Mouse (Mus musculus): ENCODE data around the gene Bahcc1. TPM values are rescaled to one million over a fixed set of nuclear protein-coding genes. Genes with fewer than 3 reads are reported as not detected.

Bahcc1 gene
- total RNA-seq, 2 experiments from 2014 or later = 3.2 to 4.7 TPM

GRCm38 (mm10) chr11:120298441-120299141 lies 65.8 kb downstream of the Bahcc1 start:
- DNase-seq = no peak

DNA sequence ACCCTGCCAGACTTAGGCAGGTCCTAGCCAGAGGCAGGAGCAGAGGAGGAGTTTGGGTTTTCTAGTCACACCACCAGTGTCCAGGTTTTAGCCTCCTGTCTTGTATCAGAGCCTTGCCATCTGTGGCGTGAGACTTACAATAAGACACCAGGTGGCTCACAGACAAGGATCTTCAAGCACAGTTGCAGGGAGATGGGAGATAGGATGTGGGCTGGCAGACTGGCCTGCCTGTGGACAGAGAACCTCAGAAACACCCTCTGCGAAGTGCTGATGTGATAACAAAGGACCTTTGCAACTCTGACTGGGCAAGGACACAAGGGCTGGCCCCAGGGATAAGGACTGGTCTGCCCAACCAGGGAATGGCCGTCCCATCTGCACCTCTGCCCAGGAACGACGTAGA lies 66.7 kb downstream of the Bahcc1 start:
- DNase-seq = no peak

- DNase-seq = no peak
These were observed 70.4 kb downstream of the Bahcc1 start for GRCm38 (mm10) chr11:120303119-120303518.

- no peak for DNase-seq
These were observed 71.0 kb downstream of the Bahcc1 start for GRCm38 (mm10) chr11:120303559-120304349.

- no peak for DNase-seq
These were observed 71.6 kb downstream of the Bahcc1 start for GRCm38 (mm10) chr11:120304350-120304694.

DNA sequence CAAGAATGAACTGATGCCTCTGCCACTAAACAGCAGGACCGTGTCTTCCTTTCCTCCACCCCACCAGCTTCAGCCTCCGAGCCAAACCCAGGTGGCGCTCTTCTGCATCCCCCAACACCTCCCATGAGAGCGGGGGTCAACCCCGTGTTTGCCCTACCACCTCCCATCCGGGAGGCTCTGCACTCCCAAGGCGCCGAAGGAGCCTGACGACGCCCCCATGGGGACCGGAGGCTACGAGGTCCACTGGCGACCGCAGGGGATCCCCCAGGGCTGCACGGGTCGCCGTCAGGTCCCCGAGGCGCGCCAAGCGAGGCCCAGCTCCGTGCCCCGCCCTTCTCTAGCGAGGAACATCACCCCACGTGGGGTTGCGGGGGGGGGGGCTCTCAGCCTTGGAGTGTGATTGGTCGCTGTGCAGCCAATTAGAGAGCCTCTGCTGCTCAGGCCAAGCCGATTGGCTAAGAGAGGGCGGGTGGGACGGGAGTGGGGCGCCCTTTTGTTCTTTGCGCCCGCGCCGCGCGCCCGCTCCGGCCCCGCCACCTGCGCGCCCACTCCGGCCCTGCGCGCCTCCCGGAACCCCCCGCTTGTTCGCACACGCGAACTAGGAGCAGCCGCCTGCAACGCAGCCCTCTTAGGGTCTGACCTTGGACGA lies 72.3 kb downstream of the Bahcc1 start:
- peak; percentile 93 for DNase-seq

DNA sequence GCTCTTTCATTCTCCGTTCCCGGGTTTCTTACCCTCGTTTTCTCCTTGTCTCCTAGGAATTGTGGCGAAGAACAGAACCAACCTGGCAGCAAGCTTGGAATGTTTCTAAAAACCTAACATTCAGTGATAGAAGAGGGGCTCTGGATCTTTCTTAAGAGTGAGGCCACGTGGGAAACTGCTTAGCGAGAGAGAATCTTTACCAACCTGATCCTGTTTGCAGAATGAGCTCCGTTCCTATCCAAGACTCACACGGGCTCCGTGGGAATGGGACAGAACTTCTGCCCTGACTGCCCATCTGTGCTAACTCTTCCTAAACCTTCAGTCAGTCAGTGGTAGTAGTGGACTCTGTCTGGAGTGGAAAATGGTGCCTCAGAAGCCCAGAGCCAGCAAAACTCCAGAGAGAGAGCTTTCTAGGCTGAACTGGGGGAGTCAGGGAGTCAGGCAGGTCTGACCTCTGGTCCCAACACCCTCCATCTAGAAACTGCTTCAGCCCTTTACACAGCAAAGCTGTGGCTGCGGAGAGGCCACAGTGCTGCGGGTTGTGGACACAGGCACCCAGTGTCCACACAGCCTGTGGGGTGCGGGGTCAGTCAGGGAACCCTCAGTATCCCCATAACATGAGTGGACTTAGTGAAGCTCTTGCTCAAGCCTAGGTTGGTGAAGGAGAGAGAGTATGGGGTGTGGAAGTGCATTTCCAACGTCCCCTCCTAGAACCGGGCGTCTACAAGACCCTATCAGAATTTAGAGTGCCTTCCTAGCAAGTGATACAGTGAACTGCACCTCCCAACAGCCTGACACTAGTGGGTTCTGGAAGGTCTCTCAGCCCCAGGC lies 73.0 kb downstream of the Bahcc1 start:
- DNase-seq = no peak

DNA sequence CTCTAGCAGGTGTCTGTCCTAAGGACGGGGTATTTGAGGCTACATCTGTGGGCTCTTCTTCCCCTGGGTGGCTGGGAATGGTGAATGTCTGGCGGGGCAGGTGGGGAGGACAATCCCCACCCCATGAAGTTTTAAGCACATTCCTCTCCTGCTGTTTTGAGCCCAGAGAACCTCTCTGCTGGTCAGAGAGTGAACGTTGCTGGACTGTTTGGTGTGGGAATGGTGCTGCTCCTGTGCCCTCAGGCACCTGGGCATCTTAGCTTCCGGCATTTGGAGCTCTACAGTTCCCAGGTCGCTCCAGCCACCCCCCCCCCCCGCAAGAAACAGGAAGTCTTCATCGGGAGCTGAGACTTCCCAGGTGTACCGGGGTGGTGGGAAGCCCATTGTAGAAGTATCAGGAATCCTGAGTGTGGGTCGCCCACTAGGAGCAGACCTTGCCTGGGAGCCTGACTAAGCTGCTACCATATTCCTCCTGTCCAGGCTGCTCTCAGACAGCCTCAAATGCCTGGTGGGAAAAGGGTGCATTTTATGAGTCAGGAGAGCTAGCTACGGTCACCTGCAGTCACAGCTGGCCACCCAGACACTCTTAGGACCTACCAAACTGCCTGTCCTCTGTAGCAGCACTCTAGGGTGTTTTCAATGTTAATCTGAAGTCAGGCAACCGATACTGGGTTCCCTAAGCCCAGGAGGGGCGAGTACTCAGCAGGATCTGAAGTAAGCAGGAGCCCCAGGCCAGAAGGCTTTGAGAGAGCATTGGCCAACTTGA lies 73.8 kb downstream of the Bahcc1 start:
- no peak for DNase-seq

- DNase-seq = no peak
These were observed 74.3 kb downstream of the Bahcc1 start for GRCm38 (mm10) chr11:120307132-120307413.

- DNase-seq = peak; percentile 84
These were observed 75.1 kb downstream of the Bahcc1 start for GRCm38 (mm10) chr11:120307566-120308430.

DNA sequence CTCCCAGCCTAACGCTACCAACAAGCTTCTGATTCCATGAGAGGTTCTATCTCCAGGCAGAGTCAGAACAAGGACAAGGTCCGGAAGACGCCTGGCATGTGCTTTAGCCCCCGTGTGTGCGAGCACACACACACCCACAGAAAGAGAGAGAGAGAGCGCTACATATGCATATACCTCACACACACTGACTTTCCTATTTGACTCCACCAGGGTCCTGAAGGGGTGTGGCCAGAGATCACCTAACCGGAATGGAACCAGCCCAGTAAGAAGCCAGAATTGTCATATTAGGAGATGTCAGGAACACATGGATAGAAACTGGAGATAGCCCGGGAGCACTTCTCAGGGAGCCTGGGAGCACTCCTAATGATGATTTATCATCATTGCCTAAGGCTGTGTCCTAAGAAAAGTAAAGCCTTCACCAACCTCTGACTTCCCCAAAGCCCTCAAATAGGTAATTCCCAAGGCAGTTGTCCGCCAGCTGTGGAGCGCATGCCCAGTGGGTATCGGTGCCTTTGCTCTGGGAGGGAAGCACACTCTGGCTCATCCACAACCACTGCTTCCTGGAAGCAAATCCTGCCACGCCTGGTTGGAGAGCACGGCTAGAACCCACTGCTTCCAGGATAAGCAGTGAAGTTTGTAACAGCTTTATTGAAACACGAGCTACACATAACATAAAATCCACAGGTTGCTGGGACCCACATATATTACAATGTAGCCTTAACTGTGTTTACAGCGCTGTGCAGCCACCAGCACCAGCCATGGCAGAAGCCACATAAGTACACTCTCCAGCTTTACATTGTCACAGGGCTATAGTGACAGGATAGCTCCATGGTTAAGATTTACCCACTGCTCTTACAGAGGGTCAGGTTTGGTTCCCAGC lies 75.9 kb downstream of the Bahcc1 start:
- DNase-seq = no peak

GRCm38 (mm10) chr11:120310813-120311312 lies 78.1 kb downstream of the Bahcc1 start:
- peak; percentile 88 for DNase-seq

GRCm38 (mm10) chr11:120311561-120311960 lies 78.8 kb downstream of the Bahcc1 start:
- no peak for DNase-seq

- no peak for DNase-seq
These were observed 79.3 kb downstream of the Bahcc1 start for GRCm38 (mm10) chr11:120312069-120312468.

DNA sequence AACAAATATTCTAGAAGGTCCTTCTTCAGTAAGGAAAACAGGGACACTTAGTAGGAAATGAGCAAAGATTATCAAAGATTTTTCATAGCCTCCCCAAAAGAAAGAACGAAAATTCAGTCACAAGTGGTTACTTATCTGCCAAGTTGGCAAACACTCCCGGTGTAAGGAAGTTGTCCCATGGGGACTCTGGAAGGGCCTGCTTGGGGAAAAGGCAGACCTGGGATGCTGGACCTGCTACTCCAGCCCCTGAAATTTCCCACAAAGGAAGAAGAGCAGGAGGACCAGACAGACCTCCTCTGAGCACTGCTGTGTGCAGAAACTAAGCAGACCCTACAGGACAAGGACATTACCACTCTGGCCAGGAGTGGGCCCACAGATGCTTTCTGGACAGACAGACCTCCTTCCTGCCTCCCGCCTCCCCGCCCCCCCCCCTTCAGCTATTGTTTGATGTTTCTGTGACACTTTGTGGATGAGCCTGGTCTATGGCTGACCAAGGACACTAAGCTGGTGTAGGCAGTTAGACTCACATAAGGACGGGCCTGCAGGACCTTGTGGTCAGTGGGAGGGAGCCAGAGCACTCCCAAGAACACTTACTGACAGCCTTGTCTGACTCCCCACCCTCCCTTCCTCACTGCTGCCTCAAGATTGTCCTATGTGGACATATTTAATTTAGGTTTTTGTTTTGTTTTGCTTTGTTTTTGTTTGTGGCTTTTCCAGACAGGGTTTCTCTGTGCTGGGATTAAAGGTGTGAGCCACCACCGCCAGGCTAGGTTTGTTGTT lies 81.3 kb downstream of the Bahcc1 start:
- no peak for DNase-seq

- DNase-seq = no peak
These were observed 82.1 kb downstream of the Bahcc1 start for GRCm38 (mm10) chr11:120314721-120315415.

GRCm38 (mm10) chr11:120315416-120315761 lies 82.6 kb downstream of the Bahcc1 start:
- no peak for DNase-seq
